Mouse (Mus musculus) hindbrain, embryonic 12.5 days (tissue): ENCODE measurements around the gene Snrpf. TPM values are rescaled to one million over a fixed set of nuclear protein-coding genes. Genes with fewer than 3 reads are reported as not detected.

Source experiments
- ATAC-seq: fragments of 200-750 bp; cut with Nextera tagmentation; 2 replicates; pipeline ENCODE4 v1.8.0; 2017; ENCODE audit warnings: moderate TSS enrichment; ENCODE audit not compliant: low FRiP score
- H3K27ac ChIP-seq: fragments of 300-500 bp; sonication (generic); 2 replicates; pipeline ENCODE4 v1.5.1; 2016; ENCODE audit warnings: mild to moderate bottlenecking
- H3K27me3 ChIP-seq: fragments of 300-500 bp; sonication (generic); 2 replicates; pipeline ENCODE4 v1.6.1; 2016; ENCODE audit warnings: mild to moderate bottlenecking
- H3K36me3 ChIP-seq: fragments of 300-500 bp; sonication (generic); 2 replicates; pipeline ENCODE4 v1.6.1; 2016; ENCODE audit warnings: mild to moderate bottlenecking
- H3K4me1 ChIP-seq: fragments of 300-500 bp; sonication (generic); 2 replicates; pipeline ENCODE4 v1.6.1; 2016
- H3K4me2 ChIP-seq: fragments of 300-500 bp; sonication (generic); replicated peaks from 2 replicates; pipeline ENCODE4 v1.6.1; 2016; ENCODE audit warnings: mild to moderate bottlenecking
- H3K4me3 ChIP-seq: fragments of 300-500 bp; sonication (generic); 2 replicates; pipeline ENCODE4 v1.5.1; 2016; ENCODE audit warnings: mild to moderate bottlenecking
- H3K9ac ChIP-seq: fragments of 300-500 bp; sonication (generic); 2 replicates; pipeline ENCODE4 v1.6.1; 2016; ENCODE audit warnings: mild to moderate bottlenecking, moderate library complexity
- H3K9me3 ChIP-seq: fragments of 300-500 bp; sonication (generic); replicated peaks from 2 replicates; pipeline ENCODE4 v1.6.1; 2016; ENCODE audit warnings: mild to moderate bottlenecking
- WGBS: fragments of 180-500 bp; shearing (Covaris S2); methylation state at CpG from one replicate; pipeline ENCODE4 v1.1.7; 2016; 5-methylcytosine and 5-hydroxymethylcytosine counted together
- polyA plus RNA-seq: library from polyadenylated mRNA; unstranded; fragments of >200 nt; fragmentation: Nextera tagmentation; extraction: Ambion mirVana; gene quantifications from 2 replicates; pipeline ENCODE4 v1.2.1, GENCODE M21; 2016

The Snrpf gene
- polyA plus RNA-seq, 1 experiment from 2014 or later: 119 TPM

- no peak overlapping the region for H3K4me2 ChIP-seq
- H3K4me1 ChIP-seq: 0 out of 2 replicates have a peak, but pooled peaks cover 3% of the 10 kb centered on the region
- ATAC-seq: no peak
- no peaks in the 10 kb centered on the region for H3K27me3 ChIP-seq
- peaks cover 6% of the 10 kb centered on the region; the same call in 1 of the 2 replicates for H3K9me3 ChIP-seq
- H3K4me3 ChIP-seq: no peak overlapping the region
- H3K36me3 ChIP-seq: no peaks in the 10 kb centered on the region
- H3K27ac ChIP-seq: no peak overlapping the region
- H3K9ac ChIP-seq: no peak overlapping the region
- WGBS: 94% methylated on average over 7 of the region's 7 CpGs
Measured at GRCm38 (mm10) chr10:93609236-93609635, 19.7 kb upstream of the Snrpf start.

GRCm38 (mm10) chr10:93608051-93608450 is 18.5 kb upstream of the Snrpf start:
- Histone ChIP-seq H3K9ac (no peak overlapping the region), H3K9me3 (peaks cover 6% of the 10 kb centered on the region; the same call in 1 of the 2 replicates), H3K4me3 (no peak overlapping the region), H3K36me3 (no peaks in the 10 kb centered on the region), H3K4me1 (0 out of 2 replicates have a peak, but pooled peaks cover 3% of the 10 kb centered on the region), H3K4me2 (no peak overlapping the region), H3K27ac (no peak overlapping the region), H3K27me3 (no peaks in the 10 kb centered on the region)
- no peak for ATAC-seq
- WGBS: 54% methylated on average over 9 of the region's 9 CpGs

- 90% methylated on average over 9 of the region's 9 CpGs for WGBS
Measured at GRCm38 (mm10) chr10:93606326-93606725, 16.8 kb upstream of the Snrpf start.

GRCm38 (mm10) chr10:93603256-93603655 is 13.8 kb upstream of the Snrpf start:
- Histone ChIP-seq H3K9ac (no peak overlapping the region), H3K4me1 (no peaks in the 10 kb centered on the region), H3K9me3 (no peaks in the 10 kb centered on the region; the same call in 1 of the 2 replicates), H3K36me3 (no peaks in the 10 kb centered on the region), H3K27ac (no peak overlapping the region), H3K27me3 (no peaks in the 10 kb centered on the region), H3K4me2 (no peak overlapping the region), H3K4me3 (no peak overlapping the region)
- 89% methylated on average over 1 of the region's 1 CpGs for WGBS
- no peak for ATAC-seq

More at GRCm38 (mm10) chr10:93606326-93606725, 16.8 kb upstream of the Snrpf start:
- no peaks in the 10 kb centered on the region for H3K36me3 ChIP-seq
- H3K4me3 ChIP-seq: no peak overlapping the region
- no peaks in the 10 kb centered on the region for H3K4me1 ChIP-seq
- no peak for ATAC-seq
- no peak overlapping the region for H3K27ac ChIP-seq
- H3K4me2 ChIP-seq: no peak overlapping the region
- no peak overlapping the region for H3K9ac ChIP-seq
- H3K27me3 ChIP-seq: no peaks in the 10 kb centered on the region
- peaks cover 6% of the 10 kb centered on the region; the same call in 1 of the 2 replicates for H3K9me3 ChIP-seq

GRCm38 (mm10) chr10:93602309-93602708 is 12.8 kb upstream of the Snrpf start:
- no peaks in the 10 kb centered on the region; the same call in 1 of the 2 replicates for H3K9me3 ChIP-seq
- ATAC-seq: no peak
- H3K27me3 ChIP-seq: no peaks in the 10 kb centered on the region
- no peak overlapping the region for H3K27ac ChIP-seq
- no peaks in the 10 kb centered on the region for H3K36me3 ChIP-seq
- no peak overlapping the region for H3K4me3 ChIP-seq
- H3K9ac ChIP-seq: no peak overlapping the region
- no peak overlapping the region for H3K4me2 ChIP-seq
- 78% methylated on average over 5 of the region's 5 CpGs for WGBS
- H3K4me1 ChIP-seq: no peaks in the 10 kb centered on the region

- WGBS: 68% methylated on average over 3 of the region's 3 CpGs
- no peak for ATAC-seq
- no peaks in the 10 kb centered on the region for H3K9me3 ChIP-seq
- no peaks in the 10 kb centered on the region for H3K4me1 ChIP-seq
- no peak overlapping the region for H3K27ac ChIP-seq
- no peak overlapping the region for H3K4me3 ChIP-seq
- H3K27me3 ChIP-seq: peaks cover 3% of the 10 kb centered on the region; the same call in 1 of the 2 replicates
- H3K9ac ChIP-seq: no peak overlapping the region
- H3K4me2 ChIP-seq: no peak overlapping the region
- no peaks in the 10 kb centered on the region for H3K36me3 ChIP-seq
Measured at GRCm38 (mm10) chr10:93596641-93597040, 7.1 kb upstream of the Snrpf start.

GRCm38 (mm10) chr10:93595831-93596230 is 6.3 kb upstream of the Snrpf start:
- H3K9ac ChIP-seq: no peak overlapping the region
- H3K4me3 ChIP-seq: no peak overlapping the region
- H3K4me1 ChIP-seq: no peaks in the 10 kb centered on the region
- no peak overlapping the region for H3K27ac ChIP-seq
- H3K9me3 ChIP-seq: no peaks in the 10 kb centered on the region
- 64% methylated on average over 4 of the region's 4 CpGs for WGBS
- H3K27me3 ChIP-seq: peaks cover 3% of the 10 kb centered on the region; the same call in 1 of the 2 replicates
- H3K36me3 ChIP-seq: no peaks in the 10 kb centered on the region
- no peak overlapping the region for H3K4me2 ChIP-seq
- no peak for ATAC-seq

- peak overlapping the region; percentile 63 for H3K4me2 ChIP-seq
- no peak overlapping the region for H3K27ac ChIP-seq
- peak; percentile 73 for ATAC-seq
Measured at GRCm38 (mm10) chr10:93594022-93594482, 4.5 kb upstream of the Snrpf start.

GRCm38 (mm10) chr10:93592456-93592855 is 3.0 kb upstream of the Snrpf start:
- Histone ChIP-seq H3K9ac (no peak overlapping the region), H3K4me2 (no peak overlapping the region), H3K4me1 (peaks cover 17% of the 10 kb centered on the region), H3K9me3 (no peaks in the 10 kb centered on the region), H3K27ac (no peak overlapping the region), H3K36me3 (no peaks in the 10 kb centered on the region), H3K27me3 (peaks cover 3% of the 10 kb centered on the region; the same call in 1 of the 2 replicates), H3K4me3 (no peak overlapping the region)
- no peak for ATAC-seq
- 54% methylated on average over 12 of the region's 12 CpGs for WGBS

More at GRCm38 (mm10) chr10:93594022-93594482, 4.5 kb upstream of the Snrpf start:
- H3K4me1 ChIP-seq: peaks cover 3% of the 10 kb centered on the region; the same call in 1 of the 2 replicates
- no peaks in the 10 kb centered on the region for H3K36me3 ChIP-seq
- H3K27me3 ChIP-seq: peaks cover 3% of the 10 kb centered on the region; the same call in 1 of the 2 replicates
- no peaks in the 10 kb centered on the region for H3K9me3 ChIP-seq
- peak overlapping the region; percentile 64 for H3K9ac ChIP-seq
- peak overlapping the region; percentile 39 for H3K4me3 ChIP-seq
- WGBS: 2% methylated on average over 22 of the region's 22 CpGs

GRCm38 (mm10) chr10:93588796-93589195 is 710 bp downstream of the Snrpf start:
- Histone ChIP-seq H3K4me1 (peaks cover 21% of the 10 kb centered on the region), H3K9ac (peak overlapping the region; percentile 85), H3K9me3 (no peaks in the 10 kb centered on the region), H3K27ac (peak overlapping the region; percentile 89), H3K36me3 (peaks cover 23% of the 10 kb centered on the region), H3K4me3 (peak overlapping the region; percentile 85), H3K4me2 (peak overlapping the region; percentile 92), H3K27me3 (no peaks in the 10 kb centered on the region)
- under 1% methylated on average over 11 of the region's 11 CpGs for WGBS
- ATAC-seq: peak; percentile 32; the same call in 1 of the 2 replicates

GRCm38 (mm10) chr10:93577271-93577886 is 12.1 kb downstream of the Snrpf start:
- 69% methylated on average over 13 of the region's 13 CpGs for WGBS
- ATAC-seq: 0 out of 2 replicates have a peak, but pooled peaks have one; percentile 46

GRCm38 (mm10) chr10:93575960-93576359 is 13.5 kb downstream of the Snrpf start:
- Histone ChIP-seq H3K9me3 (no peaks in the 10 kb centered on the region), H3K9ac (no peak overlapping the region), H3K27me3 (no peaks in the 10 kb centered on the region), H3K4me3 (no peak overlapping the region), H3K36me3 (no peaks in the 10 kb centered on the region), H3K27ac (no peak overlapping the region), H3K4me1 (no peaks in the 10 kb centered on the region), H3K4me2 (no peak overlapping the region)
- WGBS: 97% methylated on average over 8 of the region's 8 CpGs
- ATAC-seq: no peak

More at GRCm38 (mm10) chr10:93577271-93577886, 12.1 kb downstream of the Snrpf start:
- Histone ChIP-seq H3K4me3 (no peak overlapping the region), H3K27me3 (no peaks in the 10 kb centered on the region), H3K4me2 (no peak overlapping the region), H3K4me1 (no peaks in the 10 kb centered on the region), H3K27ac (no peak overlapping the region), H3K9ac (no peak overlapping the region), H3K9me3 (no peaks in the 10 kb centered on the region), H3K36me3 (peaks cover 8% of the 10 kb centered on the region)
